Mouse (Mus musculus) neural tube, embryonic 14.5 days (tissue): ENCODE results near the gene Slc25a20. TPM values are rescaled to one million over a fixed set of nuclear protein-coding genes. Genes with fewer than 3 reads are reported as not detected.

Source experiments
- ATAC-seq: fragments of 200-750 bp; cut with Nextera tagmentation; 2 replicates; pipeline ENCODE4 v1.8.0; 2017; ENCODE audit warnings: low read depth, mild to moderate bottlenecking, moderate TSS enrichment, moderate library complexity
- H3K27ac ChIP-seq: fragments of 300-500 bp; sonication (generic); 2 replicates; pipeline ENCODE4 v1.5.1; 2014; ENCODE audit warnings: low read depth, mild to moderate bottlenecking, control low read depth, low read length, moderate library complexity, mixed read lengths
- H3K27me3 ChIP-seq: fragments of 300-500 bp; sonication (generic); 2 replicates; pipeline ENCODE4 v1.6.1; 2014; ENCODE audit warnings: low read length; ENCODE audit not compliant: control insufficient read depth, insufficient read depth
- H3K36me3 ChIP-seq: fragments of 300-500 bp; sonication (generic); 2 replicates; pipeline ENCODE4 v1.6.1; 2014; ENCODE audit warnings: low read length, mixed read lengths; ENCODE audit not compliant: control insufficient read depth, insufficient read depth
- H3K4me1 ChIP-seq: fragments of 300-500 bp; sonication (generic); 2 replicates; pipeline ENCODE4 v1.6.1; 2014; ENCODE audit warnings: low read length; ENCODE audit not compliant: control insufficient read depth, insufficient read depth
- H3K4me2 ChIP-seq: fragments of 300-500 bp; sonication (generic); 2 replicates; pipeline ENCODE4 v1.6.1; 2014; ENCODE audit warnings: mild to moderate bottlenecking, low read depth, low read length, control low read depth
- H3K4me3 ChIP-seq: fragments of 300-500 bp; sonication (generic); 2 replicates; pipeline ENCODE4 v1.5.1; 2014; ENCODE audit warnings: low read depth, low read length, control low read depth, mixed read lengths
- H3K9ac ChIP-seq: fragments of 300-500 bp; sonication (generic); replicated peaks from 2 replicates; pipeline ENCODE4 v1.6.1; 2014; ENCODE audit warnings: low read depth, mild to moderate bottlenecking, control low read depth, low read length, mixed read lengths
- H3K9me3 ChIP-seq: fragments of 300-500 bp; sonication (generic); 2 replicates; pipeline ENCODE4 v1.6.1; 2016; ENCODE audit warnings: low read length; ENCODE audit not compliant: control insufficient read depth
- WGBS: fragments of 180-500 bp; shearing (Covaris S2); extraction: QIAGEN DNeasy Blood & Tissue Kit; methylation state at CpG from one replicate; pipeline ENCODE4 v1.1.7; 2014; 5-methylcytosine and 5-hydroxymethylcytosine counted together
- microRNA-seq: library from miRNA; unstranded; fragments of <30 nt; microRNA quantifications from one replicate; pipeline ENCODE4, GENCODE M21; 2016
- polyA plus RNA-seq: library from polyadenylated mRNA; unstranded; fragments of >200 nt; fragmentation: Nextera tagmentation; extraction: Ambion mirVana; gene quantifications from 2 replicates; pipeline ENCODE4 v1.2.1, GENCODE M21; 2014

Gene Slc25a20
- polyA plus RNA-seq, 1 experiment from 2014 or later: 24.0 TPM

DNA sequence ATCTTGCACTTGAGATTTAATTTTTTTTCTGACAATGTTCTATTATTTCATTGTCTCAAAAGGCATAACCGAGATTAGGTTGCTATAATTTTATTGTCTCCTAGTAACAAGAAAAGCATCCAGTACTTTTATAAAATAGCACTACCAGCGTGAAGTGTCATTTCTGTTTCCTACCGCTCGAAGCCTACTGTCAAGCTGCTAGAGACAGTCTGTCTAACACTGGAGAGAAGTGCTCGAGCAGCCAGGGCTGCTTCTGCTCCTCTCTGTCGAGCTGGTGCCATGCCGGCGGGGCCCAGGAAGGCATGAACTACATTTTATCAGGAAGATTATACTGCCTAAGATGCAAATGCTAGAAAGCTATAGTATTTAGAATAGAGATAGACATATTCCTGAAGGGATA lies 46.9 kb downstream of the Slc25a20 start:
- no peaks in the 10 kb centered on the region for H3K27me3 ChIP-seq
- H3K27ac ChIP-seq: no peak overlapping the region
- H3K4me2 ChIP-seq: no peak overlapping the region
- H3K4me1 ChIP-seq: no peaks in the 10 kb centered on the region
- no peak for ATAC-seq
- no peaks in the 10 kb centered on the region for H3K36me3 ChIP-seq
- no peak overlapping the region for H3K4me3 ChIP-seq
- 94% methylated on average over 8 of the region's 8 CpGs for WGBS
- H3K9me3 ChIP-seq: no peaks in the 10 kb centered on the region
- no peak overlapping the region for H3K9ac ChIP-seq

DNA sequence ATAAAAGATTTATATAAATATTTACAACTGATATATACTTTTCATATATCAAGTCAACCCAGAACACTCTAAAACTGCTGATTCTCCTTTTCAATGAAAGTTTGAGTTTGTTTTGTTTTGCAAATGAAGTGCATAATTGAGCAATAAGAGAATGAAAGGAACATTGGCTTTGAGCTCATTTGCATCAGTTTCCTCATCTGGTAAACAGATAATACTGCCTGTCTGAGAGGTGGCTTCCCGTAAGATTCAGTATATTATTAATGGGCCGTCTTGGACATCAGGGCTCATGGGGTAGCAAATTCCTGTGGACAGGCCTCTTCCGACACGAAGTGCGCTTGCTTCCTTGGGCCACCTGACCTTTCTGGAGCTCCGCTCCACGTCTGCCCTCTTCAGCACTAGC lies 48.9 kb downstream of the Slc25a20 start:
- WGBS: 76% methylated on average over 7 of the region's 7 CpGs
- H3K4me3 ChIP-seq: no peak overlapping the region

DNA sequence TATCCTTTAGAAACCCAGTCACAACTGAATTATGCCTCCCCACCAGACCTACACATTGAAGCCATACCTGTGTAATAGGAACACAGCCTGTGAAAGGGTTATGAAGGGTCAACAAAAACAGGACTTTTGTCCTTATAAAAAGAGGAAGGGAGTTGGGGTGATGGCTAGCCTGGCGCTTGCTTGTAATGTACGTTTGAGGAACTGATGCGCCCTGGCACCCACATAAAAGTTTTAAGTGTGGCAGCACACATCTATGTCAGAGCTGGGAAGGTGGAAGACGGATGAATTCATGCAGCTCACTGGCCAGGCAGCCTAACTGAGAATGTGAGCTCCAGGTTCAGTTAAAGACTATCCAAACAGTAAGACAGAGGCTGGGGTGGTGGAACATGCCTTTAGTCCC lies 54.3 kb downstream of the Slc25a20 start:
- Histone ChIP-seq H3K9ac (no peak overlapping the region), H3K27me3 (no peaks in the 10 kb centered on the region), H3K36me3 (peaks cover 14% of the 10 kb centered on the region), H3K4me1 (no peaks in the 10 kb centered on the region), H3K4me2 (no peak overlapping the region), H3K4me3 (no peak overlapping the region), H3K27ac (no peak overlapping the region), H3K9me3 (no peaks in the 10 kb centered on the region)
- ATAC-seq: no peak
- WGBS: 92% methylated on average over 4 of the region's 4 CpGs

More for the DNA sequence above, 48.9 kb downstream of the Slc25a20 start:
- no peak for ATAC-seq
- Histone ChIP-seq H3K27ac (no peak overlapping the region), H3K9ac (no peak overlapping the region), H3K4me2 (no peak overlapping the region), H3K4me1 (no peaks in the 10 kb centered on the region), H3K36me3 (no peaks in the 10 kb centered on the region), H3K9me3 (no peaks in the 10 kb centered on the region), H3K27me3 (no peaks in the 10 kb centered on the region)

DNA sequence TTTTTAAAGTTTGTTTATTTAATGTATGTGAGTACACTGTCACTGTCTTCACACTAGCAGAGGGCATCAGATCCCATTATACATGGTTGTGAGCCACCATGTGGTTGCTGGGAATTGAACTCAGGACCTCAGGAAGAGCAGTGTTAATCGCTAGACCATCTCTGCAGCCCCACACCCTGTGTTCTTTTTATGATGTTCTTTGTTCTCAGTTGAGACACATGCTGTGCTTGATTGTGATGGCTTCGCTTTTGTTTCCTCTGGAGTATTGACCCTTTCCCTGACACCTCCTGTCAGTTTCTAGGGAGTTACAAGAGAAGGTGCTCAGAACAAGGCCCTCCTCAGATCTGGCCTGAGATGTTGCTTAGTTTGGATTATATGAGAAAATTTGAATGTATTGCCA lies 61.9 kb downstream of the Slc25a20 start:
- H3K4me2 ChIP-seq: no peak overlapping the region
- peaks cover 11% of the 10 kb centered on the region for H3K36me3 ChIP-seq
- H3K4me3 ChIP-seq: no peak overlapping the region
- no peak overlapping the region for H3K9ac ChIP-seq
- H3K9me3 ChIP-seq: no peaks in the 10 kb centered on the region
- H3K27ac ChIP-seq: no peak overlapping the region
- H3K4me1 ChIP-seq: no peaks in the 10 kb centered on the region
- WGBS: 5% methylated on average over 2 of the region's 2 CpGs
- no peak for ATAC-seq
- H3K27me3 ChIP-seq: no peaks in the 10 kb centered on the region

DNA sequence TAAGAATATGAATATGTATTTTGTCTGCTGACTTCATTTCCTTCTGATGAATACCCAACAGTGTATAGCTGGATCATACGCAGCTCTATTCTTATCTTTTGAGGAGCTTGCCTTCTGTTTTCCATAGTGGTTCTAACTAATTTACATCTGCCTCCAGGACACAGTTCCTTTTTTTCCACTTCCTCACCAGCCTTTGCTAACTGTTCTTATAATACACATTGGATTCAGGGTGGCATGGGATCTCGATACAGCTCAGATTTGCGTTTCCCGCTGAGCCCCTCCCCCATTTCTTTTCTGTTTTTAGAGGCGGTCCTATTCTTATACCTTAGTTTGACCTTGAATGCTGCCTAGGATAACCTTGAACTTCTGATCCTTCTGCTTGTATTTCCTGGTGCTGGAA lies 64.2 kb downstream of the Slc25a20 start:
- WGBS: 92% methylated on average over 5 of the region's 5 CpGs
- Histone ChIP-seq H3K4me2 (no peak overlapping the region), H3K9me3 (no peaks in the 10 kb centered on the region), H3K4me1 (no peaks in the 10 kb centered on the region), H3K27me3 (no peaks in the 10 kb centered on the region), H3K9ac (no peak overlapping the region), H3K36me3 (peaks cover 5% of the 10 kb centered on the region; the same call in 1 of the 2 replicates), H3K27ac (no peak overlapping the region), H3K4me3 (no peak overlapping the region)
- ATAC-seq: no peak

DNA sequence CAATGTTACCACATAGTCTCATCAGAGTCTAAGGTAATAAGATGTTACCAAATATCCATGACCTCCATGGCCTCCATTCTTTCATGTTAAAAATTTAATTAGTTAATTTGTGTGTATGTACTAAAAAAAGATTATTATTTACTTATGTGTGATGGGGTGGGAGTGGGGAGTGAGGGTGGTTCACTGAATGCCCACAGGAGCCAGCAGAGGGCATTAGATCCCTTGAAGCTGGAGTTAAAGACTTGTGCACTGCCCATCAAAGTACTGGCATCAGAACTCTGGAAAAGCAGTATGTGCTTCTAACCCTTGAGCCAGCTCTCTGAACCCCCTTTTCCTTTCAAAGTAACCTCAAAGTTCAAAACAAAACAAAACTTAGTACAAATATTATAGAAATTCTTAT lies 67.2 kb downstream of the Slc25a20 start:
- no peaks in the 10 kb centered on the region for H3K4me1 ChIP-seq
- H3K4me2 ChIP-seq: no peak overlapping the region
- H3K27ac ChIP-seq: no peak overlapping the region
- H3K9ac ChIP-seq: no peak overlapping the region
- no peaks in the 10 kb centered on the region for H3K9me3 ChIP-seq
- H3K4me3 ChIP-seq: no peak overlapping the region
- ATAC-seq: no peak
- H3K27me3 ChIP-seq: no peaks in the 10 kb centered on the region
- H3K36me3 ChIP-seq: peaks cover 8% of the 10 kb centered on the region; the same call in 1 of the 2 replicates

DNA sequence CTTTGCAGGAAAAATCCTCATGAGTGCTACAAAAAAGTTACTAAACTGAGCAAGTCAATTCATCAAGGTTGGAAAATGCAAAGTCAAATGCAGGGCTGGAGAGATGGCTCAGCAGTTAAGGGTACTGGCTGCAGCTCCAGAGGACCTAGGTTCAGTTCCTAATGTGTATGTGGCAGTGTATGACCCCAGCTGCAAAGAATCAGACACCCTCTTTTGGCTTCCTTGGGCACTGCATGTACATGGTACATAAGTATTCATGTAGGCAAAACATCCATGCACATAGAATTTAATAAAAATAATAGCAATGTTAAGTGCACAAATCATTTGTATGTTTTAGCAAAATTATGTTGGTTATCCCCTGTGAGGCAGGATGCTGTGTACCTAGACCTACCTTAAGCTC lies 70.6 kb downstream of the Slc25a20 start:
- Histone ChIP-seq H3K4me2 (no peak overlapping the region), H3K9ac (no peak overlapping the region), H3K4me1 (no peaks in the 10 kb centered on the region), H3K4me3 (no peak overlapping the region), H3K27me3 (no peaks in the 10 kb centered on the region), H3K36me3 (peaks cover 12% of the 10 kb centered on the region), H3K9me3 (no peaks in the 10 kb centered on the region), H3K27ac (no peak overlapping the region)
- ATAC-seq: no peak

Small RNAs within 50 kb of the gene (microRNA-seq; reads per million reads assigned to microRNA genes)
- not detected for gene Gm26298

Other genes with a start within 250 kb of the Slc25a20 start
- 1.7 and 1.8 TPM in 2 replicates for gene Ccdc36, start 233.6 kb upstream of the Slc25a20 start, polyA plus RNA-seq
- not detected in 2 replicates for gene BC048562, start 225.6 kb upstream of the Slc25a20 start, polyA plus RNA-seq
- 50.4 and 55.1 TPM in 2 replicates for gene Ccdc71, start 201.6 kb upstream of the Slc25a20 start, polyA plus RNA-seq
- gene Klhdc8b, start 200.5 kb upstream of the Slc25a20 start, polyA plus RNA-seq: 49.8 and 63.3 TPM in 2 replicates
- gene Lamb2, start 182.4 kb upstream of the Slc25a20 start, polyA plus RNA-seq: 8.3 and 15.3 TPM in 2 replicates
- 66.1 and 73.0 TPM in 2 replicates for gene Usp19, start 171.5 kb upstream of the Slc25a20 start, polyA plus RNA-seq
- gene Qars, start 154.4 kb upstream of the Slc25a20 start, polyA plus RNA-seq: 69.3 and 75.6 TPM in 2 replicates
- gene Qrich1, start 145.3 kb upstream of the Slc25a20 start, polyA plus RNA-seq: 122 and 138 TPM in 2 replicates
- gene Impdh2, start 101.8 kb upstream of the Slc25a20 start, polyA plus RNA-seq: 105 and 119 TPM in 2 replicates
- 81.7 and 96.8 TPM in 2 replicates for gene Ndufaf3, start 94.7 kb upstream of the Slc25a20 start, polyA plus RNA-seq
- gene Dalrd3, start 92.2 kb upstream of the Slc25a20 start, polyA plus RNA-seq: 257 and 258 TPM in 2 replicates
- gene Wdr6, start 83.3 kb upstream of the Slc25a20 start, polyA plus RNA-seq: 206 and 229 TPM in 2 replicates
- gene P4htm, start 64.4 kb upstream of the Slc25a20 start, polyA plus RNA-seq: 31.0 and 37.3 TPM in 2 replicates
- gene Arih2, start 12.7 kb upstream of the Slc25a20 start, polyA plus RNA-seq: 37.7 and 45.2 TPM in 2 replicates
- 60.2 and 80.1 TPM in 2 replicates for gene Prkar2a, start 27.2 kb downstream of the Slc25a20 start, polyA plus RNA-seq
- 268 and 320 TPM in 2 replicates for gene Ip6k2, start 121.7 kb downstream of the Slc25a20 start, polyA plus RNA-seq
- 25.4 and 30.0 TPM in 2 replicates for gene Nckipsd, start 146.3 kb downstream of the Slc25a20 start, polyA plus RNA-seq
- gene Celsr3, start 164.2 kb downstream of the Slc25a20 start, polyA plus RNA-seq: 18.5 and 21.6 TPM in 2 replicates
- 21.9 and 22.2 TPM in 2 replicates for gene Slc26a6, start 191.2 kb downstream of the Slc25a20 start, polyA plus RNA-seq